Mouse (Mus musculus) frontal cortex, adult 2 months (tissue): ENCODE measurements at regions not wholly inside any gene's neighbourhood (a gene's known extent, or its start where the extent isn't known, plus 50 kb on each side); places are given as distances from the start of the nearest gene placed in this dataset.

Experiments
- DNase-seq, 2 experiments: peaks; one replicate each; pipeline ENCODE4 v3.0.0; 2022; ENCODE audit warnings: low spot score in 1 of 2; ENCODE audit errors: extremely low spot score in 1 of 2

DNA sequence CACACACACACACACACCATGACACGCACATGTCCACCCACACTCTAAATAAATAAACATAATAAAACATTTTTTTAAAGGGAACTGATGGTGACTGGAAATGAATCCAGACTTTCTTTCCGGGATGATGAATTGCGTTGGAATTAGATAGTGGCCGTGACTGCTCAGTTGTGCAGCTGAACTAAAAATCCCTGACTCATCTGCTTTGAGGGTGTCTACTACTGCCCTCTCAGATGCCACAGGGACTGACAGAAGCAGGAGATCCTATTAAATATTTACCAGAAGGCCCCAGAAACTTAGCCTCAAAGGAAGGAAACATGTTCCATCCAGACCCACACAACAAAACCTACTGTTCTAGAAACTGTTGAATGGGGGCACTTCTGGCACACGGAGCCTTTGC lies 65.7 kb downstream of the Polr2m start:
- no peak for DNase-seq

DNA sequence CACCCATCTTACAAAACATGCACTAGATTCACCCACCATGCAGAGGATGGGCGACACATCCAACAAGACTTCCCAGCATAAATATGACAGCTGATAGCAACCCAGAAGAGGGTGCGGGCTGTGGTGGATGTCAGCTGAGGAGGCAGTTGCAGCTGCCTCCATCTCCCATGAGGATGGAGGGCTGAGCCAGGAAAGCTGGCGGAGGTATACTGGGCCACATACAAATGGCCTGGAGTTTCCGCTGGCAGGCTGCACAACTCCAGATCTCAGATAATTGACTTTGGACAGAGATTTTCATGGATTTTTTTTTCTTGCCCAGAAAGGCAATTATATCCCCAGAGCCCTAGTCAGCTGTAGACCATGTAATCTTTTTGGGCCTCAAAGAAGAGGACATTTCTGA lies 67.2 kb downstream of the Polr2m start:
- DNase-seq: no peak

DNA sequence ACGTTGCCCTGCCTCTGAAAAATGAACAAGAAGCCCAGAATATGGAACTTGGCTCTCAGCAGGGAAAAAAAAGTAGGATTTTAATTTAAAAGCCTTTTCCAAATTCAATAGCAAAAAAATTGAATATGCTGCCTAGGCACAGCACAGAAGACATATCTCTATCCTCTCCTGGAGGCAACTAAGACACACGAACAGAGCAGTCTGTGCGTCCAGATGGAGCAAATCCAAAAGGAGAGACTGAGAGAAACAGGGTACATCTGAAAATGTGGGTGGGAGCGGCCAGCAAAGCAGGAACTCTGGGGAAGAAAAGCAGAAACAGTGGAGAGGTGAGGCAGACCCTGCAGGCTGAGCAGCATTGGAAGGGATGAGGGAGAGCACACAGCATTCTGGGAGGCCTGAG lies 68.5 kb downstream of the Polr2m start:
- DNase-seq: peak in 1 of 2 experiments; percentile 25

DNA sequence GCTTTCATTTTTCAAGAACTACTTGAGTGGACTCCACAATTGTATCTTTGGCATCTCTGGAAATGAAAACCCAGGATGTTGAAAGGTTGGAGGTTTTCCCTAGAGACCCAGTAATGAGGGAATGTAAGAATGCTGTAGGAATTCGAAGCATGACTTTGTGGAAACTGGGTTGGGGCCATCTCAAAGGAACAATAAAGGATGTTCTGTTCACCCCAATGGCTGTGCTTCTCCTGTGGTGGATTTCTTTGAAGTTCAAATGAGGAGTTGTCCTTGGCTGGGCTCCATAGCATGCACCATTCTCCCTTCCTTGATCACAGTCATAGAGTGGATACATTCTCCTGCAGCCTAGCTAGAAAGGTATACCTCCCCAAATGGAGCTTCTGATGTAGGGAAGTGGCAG lies 74.6 kb downstream of the Polr2m start:
- DNase-seq: no peak

DNA sequence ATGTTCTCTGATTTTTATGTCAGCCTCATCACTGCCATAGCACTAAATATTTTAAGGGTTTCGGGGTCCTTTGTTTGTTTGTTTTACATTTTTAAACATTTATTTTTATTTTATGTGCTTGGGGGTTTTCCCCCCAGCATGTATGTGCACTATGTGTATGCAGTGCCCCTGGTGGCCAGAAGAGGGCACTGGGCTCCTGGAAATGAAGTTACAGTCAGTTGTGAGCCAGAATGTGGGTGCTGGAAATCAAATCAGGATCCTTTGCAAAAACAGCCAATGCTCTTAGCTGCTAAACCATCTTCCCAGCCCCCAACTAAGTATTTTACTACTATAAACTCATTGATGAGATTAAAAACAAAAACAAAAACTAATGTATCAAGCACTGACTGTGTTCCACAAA lies 75.8 kb downstream of the Polr2m start:
- DNase-seq: no peak

DNA sequence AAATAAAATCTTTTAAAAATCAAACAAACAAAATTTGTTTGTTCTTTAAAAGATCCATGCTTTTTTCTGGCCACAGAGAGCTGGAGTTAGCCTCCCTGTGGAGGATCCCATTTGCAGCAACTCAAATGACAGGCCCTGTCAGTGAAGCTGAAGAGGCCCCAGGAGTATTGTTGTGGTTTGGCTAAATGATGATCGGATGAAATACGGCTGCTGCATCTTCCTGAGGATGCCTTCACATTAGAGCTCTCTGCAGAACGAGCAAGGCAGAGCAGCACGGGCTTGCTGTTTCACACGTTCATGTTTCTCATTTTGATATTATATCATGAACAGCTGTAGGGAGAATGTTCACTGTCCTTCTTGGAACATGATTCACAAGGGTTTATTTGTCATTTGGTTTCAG lies 76.8 kb downstream of the Polr2m start:
- DNase-seq: no peak

DNA sequence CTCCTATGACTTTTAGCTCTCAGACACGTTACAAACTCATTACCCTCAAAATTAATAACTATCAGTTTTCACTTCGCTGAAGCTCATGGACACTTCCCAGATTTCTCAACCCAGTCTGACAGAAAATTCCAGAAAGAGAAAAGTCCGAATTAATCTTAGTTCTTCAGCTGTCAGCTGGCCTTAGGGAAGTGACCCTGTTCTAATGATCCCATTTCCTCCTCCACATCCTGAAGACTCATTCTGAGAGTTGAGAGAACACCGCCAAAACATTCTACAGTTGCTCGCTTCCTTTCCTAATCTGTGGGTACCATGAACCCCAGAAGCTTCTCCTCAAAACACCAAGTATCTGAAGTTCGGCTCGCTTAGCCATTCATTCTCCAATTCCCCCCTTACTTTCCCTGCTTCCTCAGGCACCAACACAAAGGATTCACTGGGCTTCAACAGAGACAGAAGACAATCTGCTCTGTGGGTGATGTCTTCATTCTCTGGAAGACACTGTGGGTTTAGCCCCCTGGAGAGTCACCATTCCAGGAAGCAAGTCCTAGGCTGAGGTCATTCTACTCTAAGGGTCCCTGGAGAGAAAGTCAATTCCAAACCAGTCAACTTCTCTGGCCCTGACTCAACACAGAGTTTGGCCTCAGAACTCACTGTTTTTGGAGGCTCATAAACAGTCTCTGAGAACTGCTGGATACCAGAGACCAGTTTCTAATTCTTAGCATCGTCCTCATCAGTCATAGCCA lies 81.2 kb downstream of the Polr2m start:
- DNase-seq: no peak

DNA sequence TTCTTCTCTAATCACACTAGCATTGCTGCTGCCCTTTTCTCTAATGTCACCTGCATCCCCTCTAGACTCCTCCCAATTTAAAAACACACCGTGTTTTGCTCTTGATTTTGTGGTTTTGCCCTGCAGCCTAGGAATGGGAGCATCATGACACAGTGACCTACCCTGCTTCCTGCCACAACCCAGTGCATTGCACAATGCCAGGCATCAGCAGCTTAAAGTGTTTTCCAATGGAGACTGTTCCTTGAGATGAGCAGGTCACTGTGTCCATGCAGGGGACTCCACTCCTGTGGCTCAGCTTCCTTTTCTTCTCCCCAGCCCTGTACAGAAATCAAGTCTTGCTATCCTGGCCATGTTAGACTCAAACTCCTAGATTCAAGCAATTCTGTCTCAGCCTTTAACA lies 84.1 kb downstream of the Polr2m start:
- no peak for DNase-seq

DNA sequence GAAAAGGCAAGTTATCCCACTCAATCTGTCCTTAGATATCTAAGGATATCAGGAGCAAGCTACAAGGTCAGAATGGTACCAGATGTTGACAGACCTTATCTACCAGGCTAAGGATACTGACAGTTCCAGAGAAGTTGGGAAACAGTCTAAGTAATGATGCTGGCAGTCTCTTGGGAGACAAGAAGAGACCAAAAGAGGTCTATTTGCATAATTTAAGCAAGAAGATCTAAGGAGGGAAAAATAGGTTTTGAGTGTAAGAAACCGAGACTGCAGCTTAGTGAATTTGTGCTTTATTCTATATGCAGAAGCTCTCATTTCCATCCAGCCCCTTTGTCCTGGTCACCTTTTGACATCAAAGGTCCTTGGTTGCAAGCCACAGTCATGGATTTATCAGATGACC lies 86.4 kb downstream of the Polr2m start:
- DNase-seq: no peak

DNA sequence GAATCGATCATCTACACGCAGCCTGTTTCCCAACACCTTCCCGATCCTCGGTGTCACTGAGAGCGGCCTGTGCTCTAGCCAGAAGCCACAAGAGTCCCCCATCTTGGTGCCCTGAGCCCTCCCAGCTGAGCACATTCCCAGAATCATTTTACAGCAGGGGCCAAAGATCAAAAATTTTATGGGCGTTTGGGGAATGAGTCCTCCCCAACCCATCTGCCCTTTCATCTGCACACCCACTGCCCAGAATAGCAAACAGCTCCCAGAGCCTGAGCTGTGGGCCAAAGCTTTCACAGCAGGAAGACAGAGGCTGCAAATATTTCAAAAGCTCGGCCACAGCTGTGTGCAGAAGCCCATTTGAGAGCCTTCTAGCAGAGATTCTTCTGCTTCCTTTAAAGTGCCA lies 89.0 kb downstream of the Polr2m start:
- peak in 1 of 2 experiments; percentile 4 for DNase-seq

DNA sequence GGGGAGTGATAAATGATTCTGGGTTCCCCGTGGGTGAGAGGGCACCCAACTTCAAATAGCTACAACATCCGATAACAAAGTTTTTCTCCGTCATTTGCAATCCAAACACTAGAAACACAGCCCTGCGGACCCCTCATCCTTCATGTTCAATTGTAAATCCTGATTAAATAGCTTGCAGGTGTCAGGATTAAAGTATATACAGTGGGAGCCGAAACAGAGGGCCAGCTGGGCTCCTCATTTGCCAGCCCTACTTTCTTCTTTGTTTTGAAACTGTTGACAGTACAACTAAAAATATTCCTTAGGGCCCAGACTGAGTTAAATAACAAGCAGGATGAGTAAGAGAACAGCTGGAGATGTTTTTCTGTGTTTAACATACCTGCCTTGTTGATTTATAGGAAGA lies 95.5 kb downstream of the Polr2m start:
- peak in 1 of 2 experiments; percentile 7 for DNase-seq

DNA sequence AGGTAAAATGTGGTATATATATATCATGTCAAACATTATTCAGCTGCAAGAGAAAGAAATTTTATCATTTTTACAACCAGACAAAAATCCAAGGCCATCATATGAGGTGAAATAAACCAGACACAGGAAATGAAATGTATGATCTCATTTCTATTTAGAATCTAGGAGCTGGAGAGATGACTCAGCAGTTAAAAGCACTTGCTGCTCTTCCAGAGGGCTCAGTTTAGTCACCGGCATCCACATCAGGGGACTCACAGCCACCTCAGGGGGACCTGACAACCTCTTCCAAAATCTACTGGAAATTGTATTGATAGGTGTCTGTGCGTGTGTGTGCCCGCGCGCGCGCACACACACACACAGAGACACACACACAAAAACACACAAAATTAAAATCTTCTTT lies 98.3 kb downstream of the Polr2m start:
- peak in 1 of 2 experiments; percentile 41 for DNase-seq

DNA sequence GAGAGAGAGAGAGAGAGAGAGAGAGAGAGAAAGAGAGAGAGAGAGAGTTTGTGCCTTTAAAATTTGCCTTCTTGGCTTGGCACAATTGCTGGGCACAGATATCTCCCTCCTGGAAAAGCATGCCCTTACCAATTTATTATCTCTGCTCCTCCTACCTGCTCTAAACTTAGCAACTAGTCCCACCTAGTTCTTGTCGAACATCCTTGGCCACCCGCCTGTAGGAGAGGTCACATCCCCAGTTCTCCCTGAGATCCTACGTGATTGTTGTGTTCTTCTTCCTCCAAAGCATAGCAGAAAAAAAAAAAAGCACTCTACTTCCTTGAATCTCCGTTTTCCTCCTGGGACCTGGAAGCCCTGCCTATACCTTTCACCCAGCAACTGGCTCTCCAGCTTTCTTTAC lies 101.8 kb downstream of the Polr2m start:
- DNase-seq: no peak

DNA sequence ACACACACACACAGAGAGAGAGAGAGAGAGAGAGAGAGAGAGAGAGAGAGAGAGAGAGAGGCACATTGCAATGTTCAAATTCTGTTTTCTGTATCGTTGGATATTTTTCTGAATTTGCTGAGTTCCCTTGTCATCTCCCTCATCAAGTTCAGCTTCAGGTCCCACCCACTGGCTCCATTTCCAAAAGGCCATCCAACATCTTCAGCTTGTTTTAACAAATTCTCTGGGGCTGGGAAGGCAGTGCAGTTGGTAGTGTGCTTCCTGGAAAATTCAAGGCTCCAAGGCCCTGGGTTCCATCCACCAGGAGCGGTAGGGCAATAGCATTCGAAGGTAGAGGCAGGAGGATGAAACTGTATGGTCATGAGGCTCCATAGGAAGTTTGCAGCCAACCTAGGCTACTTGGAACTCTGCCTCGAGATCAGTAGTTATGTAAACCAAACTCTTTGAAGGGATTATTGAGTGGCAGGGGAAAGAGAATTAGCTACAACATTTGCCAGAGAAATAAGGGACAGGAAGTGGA lies 105.9 kb downstream of the Polr2m start:
- no peak for DNase-seq

DNA sequence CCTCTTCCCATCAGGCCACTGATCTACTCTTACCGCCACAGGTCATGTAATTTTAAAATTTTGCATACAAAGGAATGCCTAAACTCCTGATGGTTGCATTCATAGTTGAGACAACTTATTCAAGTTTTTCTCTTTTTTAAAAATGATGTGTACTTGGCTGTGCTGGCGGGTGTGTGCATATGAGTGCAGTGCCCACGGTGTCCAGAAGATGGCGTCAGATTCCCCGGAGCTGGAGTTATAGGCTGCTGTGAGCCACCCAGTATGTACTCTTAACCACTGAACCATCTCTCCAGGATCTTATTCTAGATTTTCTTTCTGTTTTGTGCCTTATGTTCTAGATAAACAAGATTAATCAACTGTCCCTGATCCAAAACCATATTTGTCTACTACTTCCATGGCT lies 116.0 kb downstream of the Polr2m start:
- no peak for DNase-seq

DNA sequence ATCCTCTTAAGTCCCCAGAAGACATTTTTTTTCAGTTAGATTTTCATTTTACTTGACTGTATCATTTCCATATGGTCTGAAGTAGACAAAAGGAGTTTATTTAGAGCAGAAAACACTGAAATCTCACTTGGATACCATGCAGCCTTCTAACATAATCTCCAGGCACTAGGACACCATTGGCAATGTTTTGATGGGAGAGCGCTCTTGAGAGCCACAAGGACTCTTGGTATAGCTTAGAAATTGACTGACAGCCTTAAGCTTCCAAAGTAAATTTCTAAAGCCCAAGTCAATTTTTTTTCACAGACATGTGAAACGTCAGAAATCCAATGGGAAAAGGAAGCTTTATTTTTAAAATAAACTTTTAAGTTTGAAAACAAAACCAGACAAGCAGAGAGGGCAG lies 116.5 kb downstream of the Polr2m start:
- no peak for DNase-seq

DNA sequence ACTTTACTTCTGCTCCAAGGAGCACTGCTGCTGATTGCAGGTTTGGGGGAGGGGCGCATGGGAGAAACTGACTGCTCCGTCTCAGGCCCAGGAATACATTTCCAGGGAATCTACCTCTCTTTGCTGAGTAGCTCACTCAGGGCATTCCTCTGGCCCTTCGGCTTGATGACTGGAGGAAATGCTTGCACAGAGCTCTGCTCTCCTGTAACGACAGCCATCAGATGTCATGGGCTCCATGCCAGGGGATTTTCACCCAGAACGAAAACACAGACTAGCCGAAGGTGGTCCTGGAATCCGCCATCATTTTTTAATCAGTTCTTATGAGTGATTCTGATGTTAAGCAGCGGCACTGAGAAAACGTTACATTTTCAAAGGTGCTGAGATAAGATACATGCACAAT lies 119.2 kb downstream of the Polr2m start:
- DNase-seq: no peak

DNA sequence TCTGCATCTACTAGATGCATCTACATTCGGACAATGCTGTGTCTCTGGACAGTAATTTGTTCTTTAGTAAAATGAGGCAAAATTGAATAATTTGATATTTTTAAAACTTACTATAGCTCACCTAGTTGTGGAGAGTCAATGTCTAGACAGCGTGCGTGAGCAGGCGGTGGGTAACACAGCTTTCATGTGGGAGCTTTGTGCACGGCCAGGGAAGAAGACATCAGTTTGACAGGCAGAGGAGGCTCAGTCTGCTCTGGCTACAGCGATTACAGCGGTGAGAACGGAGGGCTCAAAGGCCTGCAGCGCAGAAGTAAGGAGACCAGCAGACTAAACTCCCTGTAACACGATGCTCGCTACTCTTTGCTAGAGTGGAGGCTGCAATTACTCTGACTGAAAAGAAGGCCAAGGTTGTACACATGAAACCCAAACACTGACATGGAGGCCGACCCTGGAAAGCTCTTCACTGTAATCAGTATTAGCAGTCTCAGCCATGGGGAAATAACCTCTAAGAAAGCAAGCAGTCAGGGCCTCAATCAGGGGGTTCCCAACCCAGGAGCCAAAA lies 120.5 kb downstream of the Polr2m start:
- no peak for DNase-seq

DNA sequence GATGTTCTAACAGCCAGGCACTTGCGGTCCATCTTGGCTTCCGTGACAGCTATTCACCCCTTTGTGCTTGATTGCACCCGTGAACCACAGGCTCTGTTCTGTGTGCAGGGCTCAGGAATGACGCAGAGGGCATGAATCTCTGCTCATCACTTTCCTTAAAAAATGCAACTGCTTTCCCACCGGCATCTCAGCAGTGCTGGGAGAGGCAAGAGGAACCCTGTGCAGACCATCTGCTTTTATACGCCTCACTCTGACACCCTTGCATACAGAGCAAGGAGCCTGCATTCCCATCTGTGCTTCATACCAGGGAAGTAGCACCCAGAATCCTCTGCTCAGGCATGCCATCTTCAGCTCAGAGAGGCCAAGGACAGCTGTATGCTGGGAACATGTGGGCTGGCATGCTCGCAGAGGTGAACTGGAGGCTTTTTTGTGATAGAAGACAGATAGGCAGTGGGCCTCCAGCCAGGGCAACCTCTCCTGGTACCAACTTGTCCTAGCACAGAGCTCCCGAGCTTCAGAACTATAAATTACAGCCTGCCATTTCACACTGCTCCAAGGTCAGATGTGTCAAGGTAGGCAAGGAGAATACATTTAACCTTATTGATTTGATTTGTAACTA lies 121.6 kb downstream of the Polr2m start:
- peak; percentile 9 to 28 for DNase-seq

DNA sequence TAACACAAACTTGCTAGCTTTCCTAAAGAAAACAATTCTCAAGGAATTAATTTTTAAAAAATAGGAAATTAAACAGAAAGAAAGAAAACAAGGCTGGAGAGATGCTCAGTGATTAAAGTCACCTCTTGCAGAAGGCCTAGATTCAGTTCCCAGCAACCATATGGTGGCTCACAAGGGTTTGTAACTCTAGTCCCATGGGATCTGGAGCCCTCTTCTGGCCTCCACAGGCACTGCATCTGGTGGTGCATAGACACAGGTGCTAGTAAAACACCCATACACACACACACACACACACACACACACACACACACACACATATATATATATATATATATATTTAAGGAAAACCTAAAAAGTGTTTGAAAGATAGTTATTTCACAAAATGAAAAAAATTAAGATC lies 123.3 kb downstream of the Polr2m start:
- no peak for DNase-seq

DNA sequence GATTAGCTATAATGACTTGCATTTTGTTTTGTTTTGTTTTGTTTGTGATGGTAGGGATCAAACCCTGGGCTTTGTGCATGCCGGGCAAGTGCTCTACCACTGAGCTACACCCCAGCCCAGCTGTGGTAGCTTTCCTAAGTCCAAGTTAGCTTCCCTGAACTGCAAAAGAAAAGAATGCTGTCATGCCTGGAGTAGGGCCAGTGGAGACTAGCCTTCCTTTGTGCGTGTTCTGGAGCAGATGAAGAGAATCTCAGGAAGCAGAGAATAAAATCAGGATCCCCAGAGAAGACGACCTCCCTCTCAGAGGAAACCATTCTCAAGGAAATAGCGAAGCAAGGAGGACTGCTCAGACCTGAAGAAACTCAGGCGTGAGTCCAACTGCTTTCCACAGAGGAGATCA lies 123.8 kb downstream of the Polr2m start:
- no peak for DNase-seq

DNA sequence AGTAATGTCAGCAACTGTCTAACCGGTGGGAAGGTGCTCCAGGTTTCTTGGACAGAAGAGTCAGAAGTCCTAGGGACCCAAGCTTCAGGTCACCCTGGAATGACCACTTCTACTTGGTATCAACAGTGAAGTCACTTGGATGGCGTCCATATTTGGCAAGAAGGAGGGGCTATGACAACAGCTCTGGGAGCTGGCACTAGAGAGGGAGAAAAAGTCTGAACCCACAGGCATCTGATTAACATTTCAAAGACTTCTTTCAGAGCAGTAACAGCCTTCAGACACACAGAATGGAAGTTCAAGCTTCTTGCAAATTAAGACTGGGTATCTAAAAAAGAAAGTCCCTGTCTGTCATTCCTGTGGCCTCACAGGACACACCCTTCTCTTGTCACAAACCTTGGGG lies 124.4 kb downstream of the Polr2m start:
- DNase-seq: no peak
